In genomic region chr8:127603062-127603461, GRCm38 (mm10) we compare ENCODE assay signal across 11 mouse cellular contexts.
DNase-seq lines count a peak whose midpoint lies in the region; ATAC-seq lines count a peak whose summit lies in the region.
"Had no signal": no experiment of that assay in that cellular context is flagged by ENCODE, and none has a peak within 500 bp of the region (broad histone marks: within the 10 kb centered on the region; RNA-seq: fewer than 3 reads in every experiment).

No protein-coding gene starts in this region.

- H3K4me2 ChIP-seq in hindbrain, embryonic 16.5 days (ENCODE audit: low read length), result no peak overlapping the region
- H3K4me2 ChIP-seq in hindbrain, embryonic 12.5 days (replicated peaks), result no peak overlapping the region
- H3K4me2 ChIP-seq in midbrain, embryonic 16.5 days (ENCODE audit: low read length), result no peak overlapping the region
- H3K4me2 ChIP-seq in midbrain, embryonic 13.5 days (replicated peaks), result no peak overlapping the region
- H3K4me2 ChIP-seq: embryonic facial prominence, embryonic 13.5 days had no signal

- H3K27me3 ChIP-seq in hindbrain, embryonic 16.5 days (replicated peaks; ENCODE audit: control insufficient read depth, insufficient read depth, low read length), result no peaks in the 10 kb centered on the region
- H3K27me3 ChIP-seq in hindbrain, embryonic 12.5 days, result no peaks in the 10 kb centered on the region
- no peaks in the 10 kb centered on the region for H3K27me3 ChIP-seq in midbrain, embryonic 16.5 days (ENCODE audit: control insufficient read depth, insufficient read depth, low read depth, low read length)
- H3K27me3 ChIP-seq in midbrain, embryonic 13.5 days, result no peaks in the 10 kb centered on the region
- H3K27me3 ChIP-seq: CH12.LX; embryonic facial prominence, embryonic 13.5 days had no signal

- no peak overlapping the region for H3K4me3 ChIP-seq in hindbrain, embryonic 16.5 days (ENCODE audit: low read length)
- no peak overlapping the region for H3K4me3 ChIP-seq in hindbrain, embryonic 12.5 days
- H3K4me3 ChIP-seq in midbrain, embryonic 16.5 days (ENCODE audit: low read depth, low read length), result no peak overlapping the region
- H3K4me3 ChIP-seq in midbrain, embryonic 13.5 days (replicated peaks), result no peak overlapping the region
- H3K4me3 ChIP-seq: embryonic facial prominence, embryonic 13.5 days had no signal

- no peaks in the 10 kb centered on the region for H3K9me3 ChIP-seq in hindbrain, embryonic 16.5 days (ENCODE audit: control insufficient read depth, low read length)
- H3K9me3 ChIP-seq in hindbrain, embryonic 12.5 days (replicated peaks), result no peaks in the 10 kb centered on the region
- H3K9me3 ChIP-seq in midbrain, embryonic 16.5 days (replicated peaks; ENCODE audit: control insufficient read depth, low read length, poor library complexity, severe bottlenecking), result no peaks in the 10 kb centered on the region
- no peaks in the 10 kb centered on the region for H3K9me3 ChIP-seq in midbrain, embryonic 13.5 days
- H3K9me3 ChIP-seq: embryonic facial prominence, embryonic 13.5 days had no signal

- ATAC-seq in hindbrain, embryonic 16.5 days, result peak; percentile 56; the same call in 1 of the 2 replicates
- ATAC-seq in hindbrain, embryonic 12.5 days (ENCODE audit: low FRiP score), result no peak
- no peak for ATAC-seq in midbrain, embryonic 16.5 days
- no peak for ATAC-seq in midbrain, embryonic 13.5 days

- H3K4me1 ChIP-seq in hindbrain, embryonic 16.5 days (ENCODE audit: control insufficient read depth, insufficient read depth, low read depth, low read length), result no peaks in the 10 kb centered on the region
- no peaks in the 10 kb centered on the region for H3K4me1 ChIP-seq in hindbrain, embryonic 12.5 days
- no peaks in the 10 kb centered on the region for H3K4me1 ChIP-seq in midbrain, embryonic 16.5 days (ENCODE audit: control insufficient read depth, insufficient read depth, low read length)
- no peaks in the 10 kb centered on the region for H3K4me1 ChIP-seq in midbrain, embryonic 13.5 days (replicated peaks)
- H3K4me1 ChIP-seq: embryonic facial prominence, embryonic 13.5 days had no signal

- WGBS in hindbrain, embryonic 16.5 days, result 90% methylated on average over 15 of the region's 15 CpGs
- WGBS in hindbrain, embryonic 12.5 days, result 96% methylated on average over 15 of the region's 15 CpGs
- WGBS in midbrain, embryonic 16.5 days, result 94% methylated on average over 15 of the region's 15 CpGs
- WGBS in midbrain, embryonic 13.5 days, result 97% methylated on average over 15 of the region's 15 CpGs

- no peak overlapping the region for H3K9ac ChIP-seq in hindbrain, embryonic 16.5 days (ENCODE audit: low read depth, low read length)
- no peak overlapping the region for H3K9ac ChIP-seq in hindbrain, embryonic 12.5 days
- H3K9ac ChIP-seq in midbrain, embryonic 16.5 days (ENCODE audit: low read depth, low read length), result no peak overlapping the region
- H3K9ac ChIP-seq in midbrain, embryonic 13.5 days (replicated peaks), result no peak overlapping the region
- H3K9ac ChIP-seq: embryonic facial prominence, embryonic 13.5 days had no signal

- H3K27ac ChIP-seq in hindbrain, embryonic 16.5 days (ENCODE audit: low read depth, low read length), result no peak overlapping the region
- no peak overlapping the region for H3K27ac ChIP-seq in hindbrain, embryonic 12.5 days
- no peak overlapping the region for H3K27ac ChIP-seq in midbrain, embryonic 16.5 days (ENCODE audit: low read length)
- no peak overlapping the region for H3K27ac ChIP-seq in midbrain, embryonic 13.5 days
- H3K27ac ChIP-seq: embryonic facial prominence, embryonic 13.5 days had no signal

- H3K36me3 ChIP-seq in hindbrain, embryonic 16.5 days (ENCODE audit: control insufficient read depth, insufficient read depth, low read length), result no peaks in the 10 kb centered on the region; the same call in 1 of the 2 replicates
- peaks cover 9% of the 10 kb centered on the region; the same call in 1 of the 2 replicates for H3K36me3 ChIP-seq in hindbrain, embryonic 12.5 days
- H3K36me3 ChIP-seq in midbrain, embryonic 16.5 days (ENCODE audit: control insufficient read depth, insufficient read depth, low read length), result no peaks in the 10 kb centered on the region
- H3K36me3 ChIP-seq in midbrain, embryonic 13.5 days, result peaks cover 4% of the 10 kb centered on the region; the same call in 1 of the 2 replicates

- intact Hi-C loops in gastrocnemius, postnatal 14 days (cut with DNase I; ENCODE audit: low total_unique reads), result no loop called here

- DNase-seq in R1 (ENCODE audit: low read depth, low spot score), result peak; percentile 50
- peak; percentile 23 for DNase-seq in cerebellum, adult 11 months
- peak; percentile 67 for DNase-seq in gastrocnemius, postnatal 14 days
- DNase-seq in kidney, postnatal 36 days, result no peak
- DNase-seq: right cerebral cortex, postnatal 25 days had no signal

Comparison
In these comparisons a context has a peak if more than half of its experiments do, and no peak if none do; other contexts are left out.
1. DNase-seq: peak in R1 (single experiment), cerebellum, adult 11 months (single experiment) and gastrocnemius, postnatal 14 days (single experiment); none in kidney, postnatal 36 days (0 of 2).